Mouse (Mus musculus) intestine, postnatal 0 days (tissue): ENCODE measurements around the gene Rfc3. TPM values are rescaled to one million over a fixed set of nuclear protein-coding genes. Genes with fewer than 3 reads are reported as not detected.

Experiments used
- ATAC-seq: fragments of 200-750 bp; cut with Nextera tagmentation; 2 replicates; pipeline ENCODE4 v1.8.0; 2017; ENCODE audit warnings: mild to moderate bottlenecking, moderate TSS enrichment, moderate library complexity
- H3K27ac ChIP-seq: fragments of 300-500 bp; sonication (generic); 2 replicates; pipeline ENCODE4 v1.5.1; 2014; ENCODE audit warnings: mild to moderate bottlenecking, low read depth, low read length, moderate library complexity
- H3K27me3 ChIP-seq: fragments of 300-500 bp; sonication (generic); replicated peaks from 2 replicates; pipeline ENCODE4 v1.6.1; 2014; ENCODE audit warnings: low read length, mixed read lengths; ENCODE audit not compliant: control insufficient read depth, insufficient read depth
- H3K36me3 ChIP-seq: fragments of 300-500 bp; sonication (generic); 2 replicates; pipeline ENCODE4 v1.6.1; 2014; ENCODE audit warnings: mild to moderate bottlenecking, moderate library complexity; ENCODE audit not compliant: control insufficient read depth, insufficient read depth
- H3K4me1 ChIP-seq: fragments of 300-500 bp; sonication (generic); replicated peaks from 2 replicates; pipeline ENCODE4 v1.6.1; 2014; ENCODE audit warnings: antibody characterized with exemption, low read length, mixed read lengths; ENCODE audit not compliant: control insufficient read depth, insufficient read depth
- H3K4me2 ChIP-seq: fragments of 300-500 bp; sonication (generic); replicated peaks from 2 replicates; pipeline ENCODE4 v1.6.1; 2014; ENCODE audit warnings: low read depth, mild to moderate bottlenecking, moderate library complexity
- H3K4me3 ChIP-seq: fragments of 300-500 bp; sonication (generic); 2 replicates; pipeline ENCODE4 v1.5.1; 2014; ENCODE audit warnings: low read depth, low read length
- H3K9ac ChIP-seq: fragments of 300-500 bp; sonication (generic); 2 replicates; pipeline ENCODE4 v1.6.1; 2014; ENCODE audit warnings: mild to moderate bottlenecking, low read depth, low read length
- H3K9me3 ChIP-seq: fragments of 300-500 bp; sonication (generic); 2 replicates; pipeline ENCODE4 v1.6.1; 2016; ENCODE audit warnings: mixed run types; ENCODE audit not compliant: control insufficient read depth
- CTCF ChIP-seq: sonication (generic); IDR thresholded peaks from 2 replicates; pipeline ENCODE4 v1.5.1; 2016; ENCODE audit warnings: low read depth, mild to moderate bottlenecking, control low read depth, antibody characterized with exemption, moderate library complexity
- WGBS: fragments of 180-500 bp; shearing (Covaris S2); extraction: QIAGEN DNeasy Blood & Tissue Kit; methylation state at CpG from one replicate; pipeline ENCODE4 v1.1.7; 2014; 5-methylcytosine and 5-hydroxymethylcytosine counted together
- polyA plus RNA-seq: library from polyadenylated mRNA; unstranded; fragments of >200 nt; fragmentation: Nextera tagmentation; extraction: Ambion mirVana; gene quantifications from 2 replicates; pipeline ENCODE4 v1.2.1, GENCODE M21; 2015

The Rfc3 gene
- polyA plus RNA-seq, 1 experiment from 2014 or later = 31.7 TPM

DNA sequence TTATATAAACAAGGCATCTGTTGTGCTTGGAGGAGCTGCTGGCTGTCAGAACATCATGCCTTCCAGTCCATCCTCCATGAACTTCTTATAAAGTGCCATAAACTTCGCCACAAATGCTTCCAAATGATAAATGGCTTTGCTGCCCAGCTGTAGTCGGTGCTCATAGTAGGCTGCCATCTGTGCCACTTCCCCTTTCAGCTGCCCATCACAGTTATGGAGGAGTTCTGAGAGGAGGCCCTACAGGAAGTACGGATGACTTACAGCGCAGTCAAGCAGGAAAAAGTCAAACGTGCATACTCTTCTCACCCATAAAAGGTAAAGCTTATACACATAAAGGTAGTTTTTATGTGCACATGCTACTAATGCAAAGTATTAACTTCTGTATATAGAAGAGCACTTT lies 8.2 kb downstream of the Rfc3 start:
- WGBS = 93% methylated on average over 5 of the region's 5 CpGs
- H3K9me3 ChIP-seq = no peaks in the 10 kb centered on the region
- H3K36me3 ChIP-seq = peaks cover 62% of the 10 kb centered on the region
- no peaks in the 10 kb centered on the region for H3K4me1 ChIP-seq
- H3K27ac ChIP-seq = no peak overlapping the region
- no peak overlapping the region for H3K4me2 ChIP-seq
- H3K4me3 ChIP-seq = no peak overlapping the region
- H3K9ac ChIP-seq = no peak overlapping the region
- ATAC-seq = no peak
- TF ChIP-seq CTCF = no peak
- H3K27me3 ChIP-seq = no peaks in the 10 kb centered on the region

DNA sequence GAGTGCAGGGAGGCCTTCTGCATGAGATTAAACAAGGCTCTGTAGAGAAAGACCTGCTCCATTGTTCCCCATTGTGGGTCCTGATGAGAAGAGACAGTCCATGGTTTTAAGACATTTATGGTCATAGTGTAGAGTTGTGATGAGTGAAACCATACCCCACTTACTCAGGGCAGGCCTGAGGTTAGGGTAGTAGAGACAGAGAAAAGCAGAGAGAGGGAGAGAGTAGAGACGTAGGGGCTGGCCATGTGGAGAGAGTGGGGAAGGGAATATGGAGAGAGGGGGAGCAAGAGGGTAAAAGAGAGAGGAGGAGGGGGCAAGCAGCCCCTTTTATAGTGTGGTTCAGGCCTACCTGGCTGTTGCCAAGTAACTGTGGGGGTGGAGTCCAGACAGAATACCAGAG lies 8.9 kb downstream of the Rfc3 start:
- 94% methylated on average over 1 of the region's 1 CpGs for WGBS
- no peak for ATAC-seq
- peaks cover 57% of the 10 kb centered on the region for H3K36me3 ChIP-seq

DNA sequence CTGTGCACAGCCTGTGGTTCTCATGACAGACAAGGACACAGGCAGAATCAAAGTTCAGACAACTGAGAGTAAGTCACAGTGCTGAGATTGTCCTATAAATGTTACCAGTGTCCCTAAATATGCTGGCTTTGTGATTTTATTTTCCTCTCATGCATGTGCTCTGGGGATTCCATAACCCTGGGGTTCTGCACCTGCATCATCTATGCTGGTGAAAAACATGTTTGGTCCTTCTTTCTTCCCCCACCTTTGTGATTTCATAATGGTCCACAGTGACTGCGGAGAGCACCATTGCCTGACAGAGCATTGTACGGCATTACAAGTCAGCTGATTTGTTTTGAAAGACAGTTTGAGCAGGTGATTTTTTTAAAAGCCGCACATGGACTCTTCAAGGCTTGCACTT lies 45.1 kb downstream of the Rfc3 start, which contains the start of gene Vmn2r18:
Gene Vmn2r18 (minus strand): TSS at position 101 of the 400 bp plus-strand sequence.
- Histone ChIP-seq H3K27ac (no peak within 1 kb of the TSS), H3K4me2 (no peak within 1 kb of the TSS), H3K4me1 (no peaks in the 10 kb centered on the region), H3K9me3 (no peaks in the 10 kb centered on the region), H3K4me3 (no peak within 1 kb of the TSS), H3K27me3 (no peaks in the 10 kb centered on the region), H3K36me3 (no peaks in the 10 kb centered on the region), H3K9ac (no peak within 1 kb of the TSS)
- ATAC-seq = no peak
- WGBS = 91% methylated on average over 3 of the region's 3 CpGs
- no peak for TF ChIP-seq CTCF

More for the DNA sequence above, 8.9 kb downstream of the Rfc3 start:
- Histone ChIP-seq H3K4me1 (no peaks in the 10 kb centered on the region), H3K27me3 (no peaks in the 10 kb centered on the region), H3K9ac (no peak overlapping the region), H3K27ac (no peak overlapping the region), H3K4me3 (no peak overlapping the region), H3K4me2 (no peak overlapping the region), H3K9me3 (no peaks in the 10 kb centered on the region)
- TF ChIP-seq CTCF = no peak

- TF ChIP-seq CTCF = no peak
- no peak overlapping the region for H3K27ac ChIP-seq
- H3K4me1 ChIP-seq = no peaks in the 10 kb centered on the region
- no peaks in the 10 kb centered on the region for H3K27me3 ChIP-seq
- WGBS = 36% methylated on average over 1 of the region's 1 CpGs
- no peak overlapping the region for H3K4me3 ChIP-seq
- no peaks in the 10 kb centered on the region for H3K9me3 ChIP-seq
- no peaks in the 10 kb centered on the region for H3K36me3 ChIP-seq
- H3K9ac ChIP-seq = no peak overlapping the region
- H3K4me2 ChIP-seq = no peak overlapping the region
- no peak for ATAC-seq
Measured at GRCm38 (mm10) chr5:151601696-151602095, 49.3 kb downstream of the Rfc3 start.

Other genes starting within 250 kb of the Rfc3 start
- gene Gm42906, start 223.1 kb downstream of the Rfc3 start, polyA plus RNA-seq = not detected in 2 replicates
- not detected in 2 replicates for gene Vmn2r18, start 45.2 kb downstream of the Rfc3 start, polyA plus RNA-seq